In genomic region chr1:134766448-134766847, GRCm38 (mm10) we compare ENCODE assay signal across 25 mouse cellular contexts.
DNase-seq lines count a peak whose midpoint lies in the region; ATAC-seq lines count a peak whose summit lies in the region.
"Had no signal": no experiment of that assay in that cellular context is flagged by ENCODE, and none has a peak within 500 bp of the region (broad histone marks: within the 10 kb centered on the region; RNA-seq: fewer than 3 reads in every experiment).

No protein-coding gene starts in this region.

- peaks cover 19% of the 10 kb centered on the region for H3K4me1 ChIP-seq in heart, embryonic 10.5 days
- H3K4me1 ChIP-seq in kidney, embryonic 15.5 days, result peaks cover 27% of the 10 kb centered on the region
- peaks cover 25% of the 10 kb centered on the region for H3K4me1 ChIP-seq in kidney, embryonic 16.5 days (ENCODE audit: insufficient read depth, low read length)
- peaks cover 40% of the 10 kb centered on the region for H3K4me1 ChIP-seq in stomach, embryonic 16.5 days (ENCODE audit: control insufficient read depth, insufficient read depth, low read length)

- peaks cover 65% of the 10 kb centered on the region for H3K36me3 ChIP-seq in heart, embryonic 10.5 days
- peaks cover 15% of the 10 kb centered on the region; the same call in 1 of the 2 replicates for H3K36me3 ChIP-seq in kidney, embryonic 15.5 days
- peaks cover 6% of the 10 kb centered on the region; the same call in 1 of the 2 replicates for H3K36me3 ChIP-seq in kidney, embryonic 16.5 days (ENCODE audit: insufficient read depth, low read length)
- no peaks in the 10 kb centered on the region for H3K36me3 ChIP-seq in stomach, embryonic 16.5 days (ENCODE audit: control insufficient read depth, insufficient read depth, low read length)

- H3K9me3 ChIP-seq in heart, embryonic 10.5 days, result no peaks in the 10 kb centered on the region
- no peaks in the 10 kb centered on the region for H3K9me3 ChIP-seq in kidney, embryonic 15.5 days (replicated peaks)
- H3K9me3 ChIP-seq in kidney, embryonic 16.5 days (ENCODE audit: low read length), result no peaks in the 10 kb centered on the region
- H3K9me3 ChIP-seq in stomach, embryonic 16.5 days (replicated peaks; ENCODE audit: control insufficient read depth, low read length), result no peaks in the 10 kb centered on the region
- H3K9me3 ChIP-seq: embryonic facial prominence, embryonic 10.5 days; embryonic facial prominence, embryonic 13.5 days; forebrain, embryonic 12.5 days; hindbrain, embryonic 10.5 days; hindbrain, embryonic 13.5 days had no signal

- H3K9ac ChIP-seq in kidney, embryonic 15.5 days, result no peak overlapping the region
- H3K9ac ChIP-seq in kidney, embryonic 16.5 days (replicated peaks; ENCODE audit: low read length), result no peak overlapping the region
- no peak overlapping the region for H3K9ac ChIP-seq in stomach, embryonic 16.5 days (ENCODE audit: low read length)
- H3K9ac ChIP-seq: embryonic facial prominence, embryonic 13.5 days; forebrain, embryonic 12.5 days; hindbrain, embryonic 13.5 days had no signal

- H3K27me3 ChIP-seq in heart, embryonic 10.5 days (ENCODE audit: insufficient read depth, poor library complexity, severe bottlenecking), result no peaks in the 10 kb centered on the region
- no peaks in the 10 kb centered on the region for H3K27me3 ChIP-seq in kidney, embryonic 15.5 days
- no peaks in the 10 kb centered on the region for H3K27me3 ChIP-seq in kidney, embryonic 16.5 days (ENCODE audit: insufficient read depth, low read length)
- no peaks in the 10 kb centered on the region for H3K27me3 ChIP-seq in stomach, embryonic 16.5 days (ENCODE audit: control insufficient read depth, insufficient read depth, low read length)
- H3K27me3 ChIP-seq: embryonic facial prominence, embryonic 13.5 days; forebrain, embryonic 12.5 days; hindbrain, embryonic 13.5 days had no signal

- no peak overlapping the region for H3K4me2 ChIP-seq in kidney, embryonic 15.5 days
- no peak overlapping the region for H3K4me2 ChIP-seq in kidney, embryonic 16.5 days (replicated peaks; ENCODE audit: low read depth, low read length)
- H3K4me2 ChIP-seq in stomach, embryonic 16.5 days (ENCODE audit: low read depth, low read length), result no peak overlapping the region
- H3K4me2 ChIP-seq: embryonic facial prominence, embryonic 13.5 days; forebrain, embryonic 12.5 days; heart, embryonic 11.5 days; hindbrain, embryonic 13.5 days had no signal

- DNase-seq in heart, embryonic 10.5 days (ENCODE audit: low spot score), result peak; percentile 22
- DNase-seq in heart, postnatal 36 days, result no peak
- DNase-seq: adrenal gland, adult 8-10 months; adrenal gland, postnatal 25 days; cerebellum, adult 8-10 months; cerebellum, postnatal 10 days; cerebellum, postnatal 36 days; embryo, embryonic 11 days; gastrocnemius, postnatal 10 days; gastrocnemius, postnatal 36 days; heart, adult 2 months had no signal

- no peak for ATAC-seq in kidney, embryonic 15.5 days (replicated peaks; ENCODE audit: low FRiP score)
- ATAC-seq in kidney, embryonic 16.5 days (ENCODE audit: low FRiP score, low TSS enrichment), result no peak
- no peak for ATAC-seq in stomach, embryonic 16.5 days (ENCODE audit: insufficient read depth, low FRiP score)
- no peak for ATAC-seq in inflammation-experienced regulatory T-cells, adult 6 months
- ATAC-seq: activated CD4-positive, CD25-positive, alpha-beta regulatory T cell, adult 4 months; forebrain, embryonic 16.5 days; hindbrain, embryonic 16.5 days had no signal

- 85% methylated on average over 4 of the region's 4 CpGs for WGBS in heart, embryonic 10.5 days
- 60% methylated on average over 4 of the region's 4 CpGs for WGBS in kidney, embryonic 15.5 days
- WGBS in kidney, embryonic 16.5 days, result 69% methylated on average over 4 of the region's 4 CpGs
- 67% methylated on average over 4 of the region's 4 CpGs for WGBS in stomach, embryonic 16.5 days

- H3K4me3 ChIP-seq in heart, embryonic 10.5 days, result no peak overlapping the region
- H3K4me3 ChIP-seq in kidney, embryonic 15.5 days (replicated peaks), result no peak overlapping the region
- no peak overlapping the region for H3K4me3 ChIP-seq in kidney, embryonic 16.5 days (ENCODE audit: low read length)
- H3K4me3 ChIP-seq in stomach, embryonic 16.5 days (replicated peaks; ENCODE audit: low read length), result no peak overlapping the region
- H3K4me3 ChIP-seq: embryonic facial prominence, embryonic 10.5 days; embryonic facial prominence, embryonic 13.5 days; erythroblast, embryonic 14.5 days; forebrain, embryonic 12.5 days; heart, adult 2 months; hindbrain, embryonic 10.5 days; hindbrain, embryonic 13.5 days had no signal

- intact Hi-C loops in heart, postnatal 36 days (cut with DNase I), result no loop called here

- H3K27ac ChIP-seq in heart, embryonic 10.5 days, result no peak overlapping the region
- H3K27ac ChIP-seq in kidney, embryonic 15.5 days, result peak overlapping the region; percentile 11; the same call in 1 of the 2 replicates
- H3K27ac ChIP-seq in kidney, embryonic 16.5 days (ENCODE audit: low read length), result no peak overlapping the region
- peak overlapping the region; percentile 94 for H3K27ac ChIP-seq in stomach, embryonic 16.5 days (ENCODE audit: low read length)
- H3K27ac ChIP-seq: embryonic facial prominence, embryonic 10.5 days; forebrain, embryonic 12.5 days; heart, adult 2 months; hindbrain, embryonic 10.5 days; hindbrain, embryonic 13.5 days had no signal

Comparison
In these comparisons a context has a peak if more than half of its experiments do, and no peak if none do; other contexts are left out.
1. H3K27ac ChIP-seq: peak in kidney, embryonic 15.5 days (single experiment) and stomach, embryonic 16.5 days (single experiment); none in heart, embryonic 10.5 days (single experiment) and kidney, embryonic 16.5 days (single experiment).